Mouse (Mus musculus): ENCODE measurements around the gene Cd300ld3. TPM values are rescaled to one million over a fixed set of nuclear protein-coding genes. Genes with fewer than 3 reads are reported as not detected.
A peak's percentile ranks its signal among the peaks of the same experiment; 100 is the strongest.
"Not testable (repeated sequence)": the region's sequence is repeated elsewhere in the genome, so short reads cannot be mapped to it uniquely, and the experiment has no call there.

Gene Cd300ld3
- total RNA-seq, 2 experiments from 2014 or later = not detected

DNA sequence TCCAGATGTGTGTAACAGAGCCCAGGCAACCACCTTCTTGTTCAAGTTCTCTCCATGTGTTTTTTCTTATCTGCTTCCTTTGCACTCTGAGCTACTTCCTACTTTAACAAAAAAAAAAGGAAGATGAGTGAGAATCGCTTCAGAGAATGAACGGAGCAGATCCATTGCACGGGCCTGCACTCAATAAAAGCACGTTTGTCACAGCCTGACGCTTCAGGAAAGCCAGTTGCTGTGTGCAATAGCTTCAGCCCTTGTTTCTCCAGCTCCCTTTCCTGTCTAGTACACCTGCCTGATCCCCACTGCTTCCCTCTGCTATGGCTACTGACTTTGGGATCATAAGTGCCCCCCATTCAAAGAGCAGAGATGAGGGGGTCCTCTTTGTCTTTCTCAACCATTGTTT is 13.9 kb upstream of the Cd300ld3 start, which contains the start of gene Cd300e:
TSS of gene Cd300e (minus strand) at position 101 of the 400 bp plus-strand sequence.
- no peak for DNase-seq (ENCODE audit: extremely low spot score in 1 of 2, low spot score in 2 of 2)
- intact Hi-C loops (cut with DNase I) = no loop called here

DNA sequence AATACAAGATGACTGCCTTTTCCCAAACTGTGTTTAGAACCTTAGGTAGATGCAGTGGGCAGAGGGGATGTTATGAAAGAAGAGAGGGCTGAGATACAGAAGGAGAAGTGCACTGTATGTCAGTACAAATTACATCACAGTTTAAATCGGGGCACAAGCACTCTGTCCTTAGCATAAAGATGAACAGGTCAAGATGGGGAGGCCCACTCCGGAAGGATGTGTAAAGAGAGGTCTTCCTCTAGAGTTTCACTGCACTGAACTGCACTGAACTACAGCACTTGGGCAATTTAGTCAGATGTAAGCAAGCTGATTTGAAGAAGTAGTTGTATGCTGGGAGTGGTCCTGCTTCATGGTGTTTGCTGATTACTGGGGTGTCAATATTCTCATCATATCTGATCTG is 11.6 kb upstream of the Cd300ld3 start:
- DNase-seq (ENCODE audit: extremely low spot score in 1 of 2, low spot score in 2 of 2) = no peak
- intact Hi-C loops (cut with DNase I) = no loop called here

DNA sequence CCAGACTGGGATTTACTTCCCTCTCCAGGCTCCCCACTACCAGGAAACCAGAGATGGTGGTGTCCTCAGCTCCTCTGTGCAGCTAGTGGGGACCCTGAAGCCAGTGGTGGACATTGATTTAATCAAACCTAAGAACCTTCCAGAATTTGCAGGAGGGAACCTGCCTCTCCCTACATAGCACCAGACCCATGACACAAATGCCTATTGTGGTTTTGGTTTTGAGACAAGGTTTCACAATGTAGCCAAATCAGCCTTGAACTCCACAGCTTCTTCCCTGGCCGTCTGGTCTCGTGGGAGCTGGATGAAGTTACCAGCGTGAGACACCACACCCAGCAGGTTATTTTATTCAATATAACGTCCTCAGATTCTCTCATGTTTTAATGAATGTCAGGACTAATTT is 10.5 kb upstream of the Cd300ld3 start:
- DNase-seq (ENCODE audit: extremely low spot score in 1 of 2, low spot score in 2 of 2) = no peak
- intact Hi-C loops (cut with DNase I) = no loop called here

DNA sequence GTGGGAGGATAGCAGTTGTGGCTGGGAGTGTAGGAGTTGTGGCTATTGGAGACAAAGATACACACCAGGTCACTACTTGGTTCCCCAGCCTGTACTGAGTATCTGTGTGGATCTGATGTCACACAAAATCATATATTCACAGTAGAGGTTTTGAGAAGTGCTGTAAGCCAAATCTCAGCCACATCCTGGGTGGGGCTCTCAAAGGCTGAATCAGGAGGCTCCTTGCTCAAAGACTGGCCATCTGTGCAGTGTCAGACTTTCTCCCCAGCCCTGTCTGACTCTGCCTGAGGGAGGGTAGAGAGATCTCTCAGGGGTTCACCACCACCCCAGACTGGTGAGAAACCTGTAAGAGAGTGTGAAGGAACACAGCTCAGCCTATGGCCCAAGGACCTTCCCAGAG is 6.3 kb upstream of the Cd300ld3 start:
- no peak for DNase-seq (ENCODE audit: extremely low spot score in 1 of 2, low spot score in 2 of 2)
- intact Hi-C loops (cut with DNase I) = no loop called here

DNA sequence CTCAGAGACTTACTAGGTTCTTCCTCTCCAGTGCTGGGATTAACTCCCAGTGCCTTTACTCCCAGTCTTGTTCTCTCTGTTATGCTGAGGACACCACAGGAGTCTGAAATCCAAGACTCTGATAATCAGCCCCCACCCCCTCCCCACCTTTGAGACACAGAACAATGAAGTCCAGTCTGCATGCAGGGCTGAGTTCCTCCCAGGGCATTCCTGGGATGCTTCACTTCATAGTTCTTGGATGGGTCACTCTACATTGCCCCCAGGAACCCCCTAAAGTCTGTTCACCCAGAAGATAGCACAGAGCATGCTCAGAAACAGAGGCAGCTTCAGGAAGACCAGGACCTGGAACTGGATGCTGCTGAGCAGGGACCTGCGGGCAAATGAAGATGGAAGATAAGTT is 4.8 kb upstream of the Cd300ld3 start:
- no peak for DNase-seq (ENCODE audit: extremely low spot score in 1 of 2, low spot score in 2 of 2)
- intact Hi-C loops (cut with DNase I) = no loop called here

DNA sequence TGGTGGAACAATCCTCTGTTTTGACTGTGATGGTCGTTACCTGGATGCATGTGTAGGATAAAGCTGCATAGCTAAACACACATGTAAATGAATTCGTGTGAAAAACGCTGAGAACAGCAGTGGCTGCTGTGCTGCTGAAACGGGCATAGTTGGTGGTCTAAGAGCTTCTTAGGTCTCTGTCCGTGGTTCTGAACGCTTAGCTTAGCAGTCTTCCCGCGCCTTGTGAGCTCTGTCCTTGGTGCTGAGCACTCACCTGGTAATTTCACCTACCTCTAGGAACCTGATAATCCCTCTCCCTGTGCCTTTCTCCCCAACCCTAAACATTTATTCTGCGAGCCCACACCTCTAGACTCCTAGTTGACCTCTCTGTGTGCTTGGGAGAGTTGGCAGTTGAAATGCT is 4.0 kb upstream of the Cd300ld3 start:
- DNase-seq (ENCODE audit: extremely low spot score in 1 of 2, low spot score in 2 of 2) = peak in 1 of 2 experiments; percentile 11
- intact Hi-C loops (cut with DNase I) = no loop called here

DNA sequence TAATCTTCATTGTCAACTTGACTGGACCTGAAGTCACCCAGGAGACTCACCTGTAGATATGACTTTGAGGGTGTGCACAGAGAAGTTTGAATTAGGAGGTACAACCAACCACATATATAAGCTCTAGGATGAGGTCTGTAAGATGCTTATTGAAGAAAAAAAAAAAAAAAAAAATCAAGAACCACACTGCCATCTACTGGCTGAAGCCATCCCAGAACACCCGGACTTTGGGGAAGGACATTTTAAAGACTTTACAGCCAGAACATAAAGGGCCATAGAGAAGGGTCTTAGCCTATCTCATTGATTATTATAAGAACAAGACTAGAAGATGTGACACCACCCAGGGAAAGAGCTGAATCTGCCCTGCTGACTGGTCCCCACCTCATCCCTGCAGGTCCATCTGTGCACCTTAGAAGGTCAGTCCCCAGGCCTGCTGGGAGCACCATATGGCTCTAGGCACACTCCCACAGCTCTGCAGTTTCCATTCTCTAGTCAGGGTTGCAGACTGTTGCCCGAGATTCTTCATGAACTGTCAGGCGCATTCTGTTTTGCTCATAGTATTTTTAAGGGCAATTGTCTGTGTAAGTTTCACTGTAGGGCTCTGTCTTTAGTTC is 1.2 kb upstream of the Cd300ld3 start:
- DNase-seq (ENCODE audit: extremely low spot score in 1 of 2, low spot score in 2 of 2) = no peak
- intact Hi-C loops (cut with DNase I) = no loop called here

GRCm38 (mm10) chr11:115037669-115038068 is 10.5 kb downstream of the Cd300ld3 start, which contains the start of gene Cd300ld5:
Gene Cd300ld5 (minus strand): TSS chr11:115037769.
- DNase-seq (ENCODE audit: extremely low spot score in 1 of 2, low spot score in 2 of 2); intact Hi-C loops (cut with DNase I): not testable (repeated sequence)

DNA sequence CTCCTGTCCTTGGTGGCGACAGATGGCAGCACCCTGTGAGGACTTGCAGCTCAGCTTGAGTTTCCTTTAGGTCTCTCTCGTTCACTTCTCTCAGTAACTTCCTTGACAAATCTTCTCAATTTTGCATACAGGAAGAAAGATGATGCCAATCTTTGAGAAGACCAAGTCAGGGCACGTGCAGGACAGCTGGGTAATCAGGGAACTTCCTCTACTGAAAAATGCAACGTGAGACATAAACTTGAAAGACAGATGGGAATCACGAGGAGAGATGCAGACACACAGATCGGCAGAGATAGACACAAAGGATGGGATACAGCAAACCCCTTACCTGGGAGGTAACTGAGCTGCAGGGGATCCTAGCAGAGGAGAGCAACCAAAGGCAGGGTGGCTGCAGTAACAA is 21.3 kb downstream of the Cd300ld3 start, which contains the start of gene Cd300ld4:
TSS of gene Cd300ld4 (minus strand) at position 101 of the 400 bp plus-strand sequence.
- intact Hi-C loops (cut with DNase I) = not testable (repeated sequence)

GRCm38 (mm10) chr11:115016093-115016492 is 32.1 kb downstream of the Cd300ld3 start, which contains the start of gene Cd300ld2:
Gene Cd300ld2 (minus strand): TSS chr11:115016193.
- DNase-seq (ENCODE audit: extremely low spot score in 1 of 2, low spot score in 2 of 2); intact Hi-C loops (cut with DNase I): not testable (repeated sequence)

More for the DNA sequence above, 21.3 kb downstream of the Cd300ld3 start, which contains the start of gene Cd300ld4:
- DNase-seq (ENCODE audit: extremely low spot score in 1 of 2, low spot score in 2 of 2) = not testable (repeated sequence)

- DNase-seq (ENCODE audit: extremely low spot score in 1 of 2, low spot score in 2 of 2) = no peak
- intact Hi-C loops (cut with DNase I) = loop anchor here (5.0 kb wide), 1 partner anchor 37 kb away; the partner anchor contains the start of gene Cd300c
These were observed 44.1 kb downstream of the Cd300ld3 start for GRCm38 (mm10) chr11:115004070-115004469.

DNA sequence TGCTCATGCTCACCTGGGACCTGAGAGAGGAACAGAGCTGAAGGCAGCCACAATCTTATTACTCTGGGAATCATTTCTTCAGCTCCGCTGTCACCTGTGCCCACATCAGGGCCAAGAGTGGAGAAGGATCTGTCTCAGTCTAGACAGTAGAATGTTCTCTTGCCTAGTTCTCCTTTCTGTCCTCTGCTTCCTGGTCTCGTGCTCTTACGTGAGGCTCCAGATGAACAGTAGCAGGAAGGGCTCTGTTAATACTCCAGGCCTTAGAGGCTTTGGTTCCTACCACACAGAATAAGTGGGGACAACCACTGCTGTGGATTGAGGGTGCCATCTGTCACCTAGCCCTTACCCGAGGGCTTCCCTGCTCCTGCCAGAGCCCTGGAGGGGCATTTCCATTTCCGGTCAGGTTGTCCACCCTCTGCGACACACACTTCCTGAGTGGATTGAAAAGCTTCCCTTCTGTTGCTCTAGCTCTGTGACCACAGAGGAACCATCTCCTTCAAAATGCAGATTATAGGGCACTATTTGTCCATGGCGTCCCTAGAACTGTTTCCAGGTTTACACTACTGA is 46.7 kb downstream of the Cd300ld3 start, which contains the start of gene Cd300c2:
TSS of gene Cd300c2 (minus strand) at position 407 of the 567 bp plus-strand sequence.
- no peak for DNase-seq (ENCODE audit: extremely low spot score in 1 of 2, low spot score in 2 of 2)
- intact Hi-C loops (cut with DNase I) = loop anchor here (5.0 kb wide), 1 partner anchor 34 kb away; the partner anchor contains the start of gene Cd300c

Other genes with a start within 250 kb of the Cd300ld3 start
- gene Gpr142, start 249.5 kb downstream of the Cd300ld3 start, total RNA-seq (2021) = not detected
- gene Gprc5c, start 197.3 kb downstream of the Cd300ld3 start, total RNA-seq (2021) = 1 to 10 TPM; 4.1 to 4.4 TPM
- gene Cd300a, start 158.4 kb downstream of the Cd300ld3 start, total RNA-seq (2021) = under 1 TPM; 0.43 to 0.58 TPM
- not detected for gene Cd300lb, start 114.0 kb downstream of the Cd300ld3 start, total RNA-seq (2021)
- not detected for gene Cd300c, start 79.3 kb downstream of the Cd300ld3 start, total RNA-seq (2021)
- under 1 TPM in 1 of 2 experiments, not detected in 1; 0.16 TPM for gene Cd300ld, start 58.5 kb downstream of the Cd300ld3 start, total RNA-seq (2021)
- 1 to 10 TPM; 2.9 to 3.2 TPM for gene Cd300c2, start 46.5 kb downstream of the Cd300ld3 start, total RNA-seq (2021)
- not detected for gene Cd300ld2, start 32.2 kb downstream of the Cd300ld3 start, total RNA-seq (2021)
- gene Cd300ld4, start 21.4 kb downstream of the Cd300ld3 start, total RNA-seq (2021) = under 1 TPM in 1 of 2 experiments, not detected in 1; 0.66 TPM
- gene Cd300ld5, start 10.6 kb downstream of the Cd300ld3 start, total RNA-seq (2021) = not detected
- not detected for gene Cd300e, start 13.8 kb upstream of the Cd300ld3 start, total RNA-seq (2021)
- gene Rab37, start 43.0 kb upstream of the Cd300ld3 start, total RNA-seq (2021) = under 1 TPM; 0.39 to 0.51 TPM
- under 1 TPM; 0.28 to 0.90 TPM for gene Cd300lf, start 85.6 kb upstream of the Cd300ld3 start, total RNA-seq (2021)
- 10 to 100 TPM; 53.7 to 56.0 TPM for gene Slc9a3r1, start 114.9 kb upstream of the Cd300ld3 start, total RNA-seq (2021)
- gene Tmem104, start 139.1 kb upstream of the Cd300ld3 start, total RNA-seq (2021) = 10 to 100 TPM; 19.9 to 20.3 TPM
- 10 to 100 TPM; 14.5 to 16.6 TPM for gene Nat9, start 139.4 kb upstream of the Cd300ld3 start, total RNA-seq (2021)
- 10 to 100 TPM; 14.7 to 21.6 TPM for gene Grin2c, start 218.8 kb upstream of the Cd300ld3 start, total RNA-seq (2021)
- gene Fdxr, start 228.6 kb upstream of the Cd300ld3 start, total RNA-seq (2021) = 10 to 100 TPM; 18.2 to 18.7 TPM
- gene Fads6, start 249.3 kb upstream of the Cd300ld3 start, total RNA-seq (2021) = 1 to 10 TPM; 6.5 to 6.8 TPM

Data from left cerebral cortex, postnatal 10 days (tissue).